Mouse (Mus musculus) ES-E14 (cell line): ENCODE measurements at regions not wholly inside any gene's neighbourhood (a gene's known extent, or its start where the extent isn't known, plus 50 kb on each side); places are given as distances from the start of the nearest gene placed in this dataset.

Source experiments
- HCFC1 ChIP-seq: IDR thresholded peaks from 2 replicates; pipeline ENCODE4 v1.6.1; 2012; ENCODE audit warnings: low read length, inconsistent platforms, borderline replicate concordance; ENCODE audit not compliant: insufficient read depth
- MAFK ChIP-seq: IDR thresholded peaks from 2 replicates; pipeline ENCODE4 v1.6.1; 2014; ENCODE audit warnings: mild to moderate bottlenecking, low read depth, low read length, inconsistent platforms; ENCODE audit not compliant: insufficient read depth
- ZC3H11A ChIP-seq: IDR thresholded peaks from 2 replicates; pipeline ENCODE4 v1.6.1; 2012; ENCODE audit warnings: low read depth, mild to moderate bottlenecking, inconsistent platforms, low read length, borderline replicate concordance
- ZNF384 ChIP-seq: IDR thresholded peaks from 2 replicates; pipeline ENCODE4 v1.6.1; 2012; ENCODE audit warnings: low read depth, low read length, inconsistent platforms

- TF ChIP-seq ZC3H11A (no peak), ZNF384 (no peak), HCFC1 (no peak), MAFK (no peak)
Measured at GRCm38 (mm10) chr2:133994742-133995141, 442.8 kb downstream of the Bmp2 start.
